Mouse (Mus musculus) intestine, embryonic 16.5 days (tissue): ENCODE results near the gene Gnl3. TPM values are rescaled to one million over a fixed set of nuclear protein-coding genes. Genes with fewer than 3 reads are reported as not detected.

Source experiments
- ATAC-seq: fragments of 200-750 bp; cut with Nextera tagmentation; 2 replicates; pipeline ENCODE4 v1.8.0; 2017; ENCODE audit warnings: moderate TSS enrichment, moderate library complexity
- H3K27ac ChIP-seq: fragments of 300-500 bp; sonication (generic); 2 replicates; pipeline ENCODE4 v1.5.1; 2014; ENCODE audit warnings: mild to moderate bottlenecking, low read length
- H3K27me3 ChIP-seq: fragments of 300-500 bp; sonication (generic); replicated peaks from 2 replicates; pipeline ENCODE4 v1.6.1; 2014; ENCODE audit warnings: low read length, control low read depth, mixed read lengths; ENCODE audit not compliant: control insufficient read depth, insufficient read depth
- H3K36me3 ChIP-seq: fragments of 300-500 bp; sonication (generic); 2 replicates; pipeline ENCODE4 v1.6.1; 2014; ENCODE audit warnings: low read length, control low read depth; ENCODE audit not compliant: control insufficient read depth, insufficient read depth
- H3K4me1 ChIP-seq: fragments of 300-500 bp; sonication (generic); 2 replicates; pipeline ENCODE4 v1.6.1; 2014; ENCODE audit warnings: low read length, control low read depth, mixed read lengths; ENCODE audit not compliant: control insufficient read depth, insufficient read depth
- H3K4me2 ChIP-seq: fragments of 300-500 bp; sonication (generic); 2 replicates; pipeline ENCODE4 v1.6.1; 2014; ENCODE audit warnings: low read depth, low read length, control low read depth
- H3K4me3 ChIP-seq: fragments of 300-500 bp; sonication (generic); 2 replicates; pipeline ENCODE4 v1.5.1; 2014; ENCODE audit warnings: mild to moderate bottlenecking, low read length
- H3K9ac ChIP-seq: fragments of 300-500 bp; sonication (generic); 2 replicates; pipeline ENCODE4 v1.6.1; 2014; ENCODE audit warnings: low read depth, low read length
- H3K9me3 ChIP-seq: fragments of 300-500 bp; sonication (generic); 2 replicates; pipeline ENCODE4 v1.6.1; 2016; ENCODE audit warnings: low read length, control low read depth; ENCODE audit not compliant: control insufficient read depth
- WGBS: fragments of 180-500 bp; shearing (Covaris S2); extraction: QIAGEN DNeasy Blood & Tissue Kit; methylation state at CpG from one replicate; pipeline ENCODE4 v1.1.7; 2014; 5-methylcytosine and 5-hydroxymethylcytosine counted together
- polyA plus RNA-seq: library from polyadenylated mRNA; unstranded; fragments of >200 nt; fragmentation: Nextera tagmentation; extraction: Ambion mirVana; gene quantifications from 2 replicates; pipeline ENCODE4 v1.2.1, GENCODE M21; 2015

Gene Gnl3
- polyA plus RNA-seq, 1 experiment from 2014 or later: 107 TPM

DNA sequence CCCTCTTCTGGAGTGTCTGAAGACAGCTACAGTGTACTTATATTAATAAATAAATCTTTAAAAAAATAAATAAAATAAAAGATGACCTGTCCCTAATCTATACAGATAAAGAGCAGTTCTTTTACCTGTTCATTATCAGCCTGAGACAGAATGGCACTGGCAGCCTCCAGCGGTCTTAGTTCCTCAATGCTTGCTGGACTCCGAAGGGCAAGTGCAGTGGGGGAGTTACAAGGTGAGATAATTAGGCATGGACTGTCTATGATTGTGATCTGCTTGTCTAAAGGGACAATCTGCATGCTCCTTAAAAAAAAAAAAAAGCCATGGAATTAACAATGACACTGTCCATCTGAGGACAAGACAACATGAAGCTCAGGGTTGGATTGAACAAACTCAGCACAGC is 5.0 kb downstream of the Gnl3 start:
- Histone ChIP-seq H3K9ac (no peak overlapping the region), H3K36me3 (peaks cover 37% of the 10 kb centered on the region), H3K4me3 (no peak overlapping the region), H3K27me3 (no peaks in the 10 kb centered on the region), H3K9me3 (no peaks in the 10 kb centered on the region), H3K4me2 (no peak overlapping the region), H3K27ac (no peak overlapping the region), H3K4me1 (peaks cover 15% of the 10 kb centered on the region)
- no peak for ATAC-seq
- 98% methylated on average over 2 of the region's 2 CpGs for WGBS

GRCm38 (mm10) chr14:31011588-31011987 is 7.4 kb downstream of the Gnl3 start:
- WGBS: 92% methylated on average over 3 of the region's 3 CpGs
- Histone ChIP-seq H3K4me3 (no peak overlapping the region), H3K9ac (no peak overlapping the region), H3K27ac (no peak overlapping the region), H3K4me2 (no peak overlapping the region), H3K27me3 (no peaks in the 10 kb centered on the region), H3K36me3 (peaks cover 34% of the 10 kb centered on the region), H3K9me3 (no peaks in the 10 kb centered on the region), H3K4me1 (peaks cover 4% of the 10 kb centered on the region; the same call in 1 of the 2 replicates)
- ATAC-seq: no peak

GRCm38 (mm10) chr14:31006779-31007178 is 12.2 kb downstream of the Gnl3 start:
- H3K4me1 ChIP-seq: peaks cover 5% of the 10 kb centered on the region
- no peak overlapping the region for H3K4me3 ChIP-seq
- H3K36me3 ChIP-seq: peaks cover 7% of the 10 kb centered on the region; the same call in 1 of the 2 replicates
- ATAC-seq: no peak
- H3K27ac ChIP-seq: no peak overlapping the region
- WGBS: 65% methylated on average over 5 of the region's 5 CpGs
- no peaks in the 10 kb centered on the region for H3K9me3 ChIP-seq
- no peak overlapping the region for H3K9ac ChIP-seq
- no peaks in the 10 kb centered on the region for H3K27me3 ChIP-seq
- H3K4me2 ChIP-seq: no peak overlapping the region

DNA sequence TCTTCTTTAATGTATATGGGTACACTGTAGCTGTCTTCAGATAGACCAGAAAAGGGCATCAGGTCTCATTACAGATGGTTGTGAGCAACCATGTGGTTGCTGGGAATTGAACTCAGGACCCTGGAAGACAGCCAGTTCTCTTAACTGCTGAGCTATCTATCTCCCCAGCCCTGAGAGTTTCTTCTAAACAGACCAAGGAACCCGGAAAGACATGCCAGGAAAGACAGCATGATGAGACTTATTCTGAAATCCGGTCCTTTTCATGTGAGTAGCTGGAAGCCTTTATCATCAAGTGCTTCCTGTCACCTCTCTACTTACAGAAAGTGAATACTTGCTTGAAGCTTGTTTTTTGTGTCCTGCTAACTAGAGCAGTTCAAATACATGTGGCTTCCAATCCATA is 14.4 kb downstream of the Gnl3 start:
- no peak overlapping the region for H3K27ac ChIP-seq

DNA sequence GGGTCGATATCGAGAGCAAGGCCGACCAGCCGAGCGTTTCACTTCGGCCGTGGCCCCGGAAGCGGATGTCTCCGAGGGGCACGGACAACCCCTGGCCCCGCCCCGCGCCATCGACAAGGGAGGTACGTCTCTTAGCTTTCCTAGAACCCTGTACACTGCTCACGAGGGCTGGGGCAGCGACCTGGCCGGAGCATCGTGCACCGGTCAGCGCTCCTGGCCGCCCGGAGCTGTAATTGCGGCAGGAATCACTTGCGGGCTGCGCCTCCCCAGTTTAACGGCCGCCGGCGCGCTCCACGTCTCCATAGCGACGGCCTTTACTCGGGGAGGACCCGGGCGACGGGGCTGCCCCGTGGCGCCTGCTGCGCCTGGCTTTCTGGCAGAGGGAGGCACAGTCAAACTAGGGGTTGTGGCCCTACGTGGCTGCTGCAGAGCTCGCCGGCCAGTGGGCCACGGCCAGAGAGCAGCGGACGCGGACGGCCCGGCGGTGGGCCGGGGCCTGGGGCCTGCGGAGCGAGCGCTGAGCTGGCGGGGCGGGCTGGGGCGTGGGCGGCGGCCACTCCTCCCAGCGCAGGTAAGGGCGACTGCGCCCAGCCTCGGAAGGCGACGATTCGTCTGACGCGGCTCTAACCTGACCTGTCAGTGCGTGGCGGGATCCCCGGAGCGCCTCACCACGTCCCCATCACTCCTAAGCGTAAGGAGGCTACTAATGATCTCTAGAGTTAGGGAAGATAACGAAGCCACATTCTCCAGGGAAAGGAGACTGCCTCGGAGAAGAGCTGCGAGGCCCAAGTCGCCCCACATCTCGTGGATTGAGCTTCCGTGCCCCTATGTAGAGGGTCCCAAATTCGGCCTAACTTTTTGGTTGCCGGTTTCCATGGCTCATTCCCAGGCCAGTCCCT is 17.4 kb downstream of the Gnl3 start, which contains the start of the genes Glt8d1 and Spcs1:
Gene Glt8d1 (plus strand): TSS at position 94 of the 899 bp plus-strand sequence.
Gene Spcs1 (minus strand): TSS at position 366 of the 899 bp plus-strand sequence.
- Histone ChIP-seq H3K36me3 (no peaks in the 10 kb centered on the region), H3K4me1 (peaks cover 5% of the 10 kb centered on the region), H3K27me3 (no peaks in the 10 kb centered on the region), H3K4me2 (peak within 1 kb of the TSS; percentile 70), H3K4me3 (peak within 1 kb of the TSS; percentile 94), H3K9me3 (no peaks in the 10 kb centered on the region), H3K27ac (peak within 1 kb of the TSS; percentile 94), H3K9ac (peak within 1 kb of the TSS; percentile 97)
- ATAC-seq: peak; percentile 95
- WGBS: under 1% methylated on average over 84 of the region's 84 CpGs

More for the DNA sequence above, 14.4 kb downstream of the Gnl3 start:
- Histone ChIP-seq H3K4me3 (no peak overlapping the region), H3K4me1 (peaks cover 5% of the 10 kb centered on the region), H3K9me3 (no peaks in the 10 kb centered on the region), H3K27me3 (no peaks in the 10 kb centered on the region), H3K9ac (no peak overlapping the region), H3K4me2 (no peak overlapping the region), H3K36me3 (no peaks in the 10 kb centered on the region)
- WGBS: 73% methylated on average over 2 of the region's 2 CpGs
- no peak for ATAC-seq

- WGBS: under 1% methylated on average over 21 of the region's 21 CpGs
- peak overlapping the region; percentile 97 for H3K9ac ChIP-seq
These were observed 18.1 kb downstream of the Gnl3 start for GRCm38 (mm10) chr14:31000816-31001306.

GRCm38 (mm10) chr14:31000356-31000755 is 18.6 kb downstream of the Gnl3 start:
- Histone ChIP-seq H3K4me2 (peak overlapping the region; percentile 68), H3K4me1 (peaks cover 5% of the 10 kb centered on the region), H3K9me3 (no peaks in the 10 kb centered on the region), H3K36me3 (no peaks in the 10 kb centered on the region), H3K27me3 (no peaks in the 10 kb centered on the region), H3K27ac (no peak overlapping the region), H3K9ac (peak overlapping the region; percentile 97), H3K4me3 (peak overlapping the region; percentile 94)
- 56% methylated on average over 10 of the region's 10 CpGs for WGBS
- ATAC-seq: no peak

More at GRCm38 (mm10) chr14:31000816-31001306, 18.1 kb downstream of the Gnl3 start:
- H3K4me1 ChIP-seq: peaks cover 5% of the 10 kb centered on the region
- no peaks in the 10 kb centered on the region for H3K27me3 ChIP-seq
- peak overlapping the region; percentile 94 for H3K27ac ChIP-seq
- H3K4me2 ChIP-seq: peak overlapping the region; percentile 68
- H3K9me3 ChIP-seq: no peaks in the 10 kb centered on the region
- ATAC-seq: peak; percentile 36
- peak overlapping the region; percentile 94 for H3K4me3 ChIP-seq
- no peaks in the 10 kb centered on the region for H3K36me3 ChIP-seq

GRCm38 (mm10) chr14:30996417-30996816 is 22.5 kb downstream of the Gnl3 start:
- no peak overlapping the region for H3K27ac ChIP-seq
- no peak overlapping the region for H3K4me3 ChIP-seq
- ATAC-seq: no peak
- H3K4me1 ChIP-seq: no peaks in the 10 kb centered on the region
- H3K36me3 ChIP-seq: no peaks in the 10 kb centered on the region
- H3K9me3 ChIP-seq: no peaks in the 10 kb centered on the region
- H3K27me3 ChIP-seq: no peaks in the 10 kb centered on the region
- H3K4me2 ChIP-seq: no peak overlapping the region
- H3K9ac ChIP-seq: no peak overlapping the region

DNA sequence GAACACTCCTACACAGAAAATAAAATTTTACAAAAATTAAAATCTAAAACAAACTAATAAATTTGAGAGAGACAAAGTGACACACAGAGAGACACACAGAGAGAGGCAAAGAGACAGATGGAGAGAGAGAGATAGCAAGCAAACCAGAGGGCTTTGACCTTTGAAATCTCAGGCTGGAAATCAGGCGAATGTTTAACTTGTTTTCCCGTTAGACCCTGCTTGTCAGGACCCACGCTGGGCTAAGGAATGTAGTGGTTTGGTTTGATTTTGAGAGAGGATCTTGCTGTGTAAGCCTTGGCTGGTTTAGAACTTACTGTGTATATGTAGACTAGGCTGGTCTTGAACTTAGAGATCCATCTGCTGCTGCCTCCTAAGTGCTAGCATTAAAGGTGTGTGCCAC is 42.7 kb downstream of the Gnl3 start:
- Histone ChIP-seq H3K36me3 (no peaks in the 10 kb centered on the region), H3K27ac (no peak overlapping the region), H3K4me3 (no peak overlapping the region), H3K9me3 (no peaks in the 10 kb centered on the region), H3K4me1 (0 out of 2 replicates have a peak, but pooled peaks cover 2% of the 10 kb centered on the region), H3K27me3 (no peaks in the 10 kb centered on the region), H3K9ac (no peak overlapping the region), H3K4me2 (no peak overlapping the region)
- WGBS: 50% methylated on average over 3 of the region's 3 CpGs
- ATAC-seq: no peak
